Mouse (Mus musculus) spleen, postnatal 14 days (tissue): ENCODE results near the gene Cab39l.
"Not testable (repeated sequence)": the region's sequence is repeated elsewhere in the genome, so short reads cannot be mapped to it uniquely, and the experiment has no call there.

Source experiments
- DNase-seq, 2 experiments: peaks; one replicate each; pipeline ENCODE4 v3.0.0; 2021 to 2022; ENCODE audit warnings: low spot score in 2 of 2

The Cab39l gene

DNA sequence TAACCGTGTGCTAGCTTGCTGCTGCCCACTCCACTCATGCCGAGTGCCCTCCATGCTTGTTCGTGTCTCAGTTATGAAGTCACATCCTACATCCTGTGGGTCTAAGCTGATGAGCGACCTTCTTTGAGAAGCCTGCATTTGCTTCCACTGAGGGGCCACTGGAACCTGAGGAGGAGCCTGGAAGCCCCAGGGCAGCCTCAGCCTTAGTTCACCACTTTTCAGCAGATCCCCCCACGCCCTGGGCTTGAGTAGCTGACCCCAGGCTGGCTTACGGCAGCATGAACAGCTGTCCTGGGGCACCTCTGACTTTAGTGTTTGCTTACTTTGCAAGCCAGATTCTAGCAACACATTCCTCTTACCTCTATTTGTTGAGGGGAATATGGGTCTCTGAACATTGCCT is 126.0 kb downstream of the Cab39l start:
- DNase-seq = no peak

DNA sequence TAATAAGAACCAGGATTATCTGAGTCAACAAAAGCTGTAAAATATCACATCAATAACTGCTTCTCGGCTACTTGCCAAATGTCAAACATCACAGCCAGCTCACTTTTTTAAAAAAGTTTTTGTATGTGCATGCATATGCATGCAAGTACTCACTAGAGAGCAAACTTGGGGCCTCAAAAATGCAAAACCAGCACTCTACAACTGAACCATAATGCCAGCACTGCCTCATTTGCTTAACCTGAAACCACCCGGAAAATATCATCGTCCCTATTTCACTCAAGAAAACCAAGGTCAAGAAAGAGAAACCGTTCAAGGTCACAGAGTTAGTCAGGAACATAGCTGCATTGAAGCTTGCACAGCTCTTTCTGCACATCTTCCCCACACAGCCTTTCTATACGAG is 135.6 kb downstream of the Cab39l start:
- no peak for DNase-seq

DNA sequence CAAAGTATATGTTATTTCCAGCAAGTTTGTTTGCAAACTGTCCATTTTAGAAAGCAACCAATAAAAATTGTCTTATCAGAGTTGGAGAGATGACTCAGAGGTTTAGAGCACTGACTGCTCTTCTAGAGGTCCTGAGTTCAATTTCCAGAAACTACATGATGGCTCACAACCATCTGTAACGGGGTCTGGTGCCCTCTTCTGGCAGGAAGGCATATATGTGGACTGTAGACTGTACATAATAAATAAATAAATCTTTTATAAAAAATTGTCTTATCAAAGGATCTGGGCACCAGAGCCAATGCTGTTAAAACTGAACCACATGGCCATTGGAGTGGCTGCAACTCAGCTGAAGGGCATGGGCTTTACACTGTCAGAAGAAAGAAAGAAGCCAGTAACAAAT is 149.8 kb downstream of the Cab39l start:
- peak in 1 of 2 experiments; percentile 23 for DNase-seq

DNA sequence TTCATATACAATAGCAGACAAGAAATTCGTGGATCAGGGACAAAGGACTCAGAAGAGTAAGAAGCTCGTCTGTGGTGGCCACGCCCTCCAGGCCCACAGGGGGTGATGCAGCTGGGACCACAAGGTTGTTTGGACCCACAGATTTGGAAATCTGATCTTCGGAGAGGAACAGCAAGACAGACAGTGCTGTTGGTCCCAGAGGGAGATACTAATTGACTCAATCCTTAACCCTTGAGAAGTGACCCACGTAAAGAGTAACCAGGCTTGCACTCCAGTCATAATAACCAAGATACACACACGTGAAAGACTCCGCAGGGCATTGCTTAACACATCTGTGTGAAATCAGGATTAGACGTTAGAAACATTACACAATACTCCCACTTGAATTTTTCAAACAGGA is 151.1 kb downstream of the Cab39l start:
- DNase-seq = no peak

DNA sequence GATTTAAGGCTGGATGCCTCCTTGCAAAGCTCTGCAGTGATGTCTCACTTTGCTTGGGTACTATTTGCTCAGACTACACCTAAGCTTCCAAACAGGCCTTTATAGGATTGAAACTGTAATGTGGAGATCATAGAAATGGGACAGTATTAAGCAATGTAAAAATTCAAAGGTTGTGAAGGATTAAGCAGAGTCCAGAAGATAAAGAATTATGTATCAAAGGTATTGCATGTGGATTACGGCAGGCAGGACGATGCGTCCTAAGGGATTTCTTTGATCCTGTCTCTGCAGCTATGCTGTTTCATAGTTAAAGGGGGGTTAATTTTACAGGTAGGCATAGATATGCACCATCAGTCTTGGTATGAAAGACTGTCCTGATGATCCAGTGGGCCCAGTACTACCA is 151.8 kb downstream of the Cab39l start:
- no peak for DNase-seq

DNA sequence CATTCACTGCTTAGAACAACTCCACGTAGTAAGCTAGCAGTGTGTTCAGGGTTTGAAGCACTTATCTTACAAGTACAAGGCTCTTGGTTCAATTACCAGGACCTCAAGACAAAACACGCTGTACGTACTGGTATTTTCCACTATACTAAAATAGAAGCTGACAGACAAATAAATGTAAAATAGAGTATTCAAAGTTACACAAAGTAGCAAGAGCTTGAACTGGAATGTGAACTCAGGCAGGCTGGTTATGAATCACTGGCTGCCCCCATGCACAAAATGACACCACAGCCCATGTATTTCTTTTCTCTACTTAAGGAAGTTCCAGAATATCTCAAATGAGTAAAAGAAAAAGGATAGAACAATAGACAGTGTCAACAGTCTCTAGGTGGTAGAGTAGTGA is 154.2 kb downstream of the Cab39l start:
- no peak for DNase-seq

DNA sequence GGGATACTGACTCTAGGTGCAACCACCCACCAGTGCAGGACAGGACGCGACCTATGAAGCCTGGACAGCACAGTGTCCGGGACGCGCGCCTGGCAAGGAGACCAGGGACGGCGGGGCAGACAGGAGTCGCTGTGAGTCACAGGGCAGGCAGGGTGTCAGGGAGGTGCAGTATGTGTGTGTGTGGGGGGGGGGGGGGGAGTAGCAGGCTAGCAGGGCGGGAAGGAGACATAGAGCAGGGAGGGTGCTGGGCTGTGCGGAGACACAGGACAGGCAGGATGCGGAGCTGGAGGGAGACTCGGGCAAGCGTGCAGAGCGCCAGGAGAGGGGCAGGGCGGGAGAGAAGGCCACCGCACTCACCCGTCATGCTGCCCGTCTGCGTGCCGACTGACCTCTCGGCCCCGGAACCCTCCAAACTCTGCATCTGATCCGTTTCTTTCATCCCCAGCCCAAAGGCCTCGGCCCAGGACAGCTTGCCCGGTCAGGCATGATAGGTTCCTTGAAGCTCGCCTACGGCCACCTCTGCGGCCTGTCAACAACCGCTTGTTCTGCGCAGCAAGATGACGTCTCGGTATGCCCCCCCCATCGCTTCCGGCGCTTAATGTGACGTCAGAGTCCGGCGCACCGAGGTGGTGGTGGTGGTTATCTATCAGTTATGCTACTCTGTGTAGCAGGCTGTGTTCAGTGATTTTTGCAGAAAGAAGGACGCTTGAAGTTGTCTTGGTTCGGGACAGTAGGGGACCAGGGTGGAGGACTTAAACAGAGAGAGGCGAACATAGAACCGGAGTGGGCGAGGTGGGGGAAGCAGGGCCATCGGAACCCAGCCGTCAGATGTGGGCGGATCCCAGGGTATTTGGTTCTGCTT is 156.9 kb downstream of the Cab39l start, which contains the start of gene Cdadc1:
Gene Cdadc1 (minus strand): TSS at position 562 of the 862 bp plus-strand sequence.
- peak; percentile 92 to 97 for DNase-seq

DNA sequence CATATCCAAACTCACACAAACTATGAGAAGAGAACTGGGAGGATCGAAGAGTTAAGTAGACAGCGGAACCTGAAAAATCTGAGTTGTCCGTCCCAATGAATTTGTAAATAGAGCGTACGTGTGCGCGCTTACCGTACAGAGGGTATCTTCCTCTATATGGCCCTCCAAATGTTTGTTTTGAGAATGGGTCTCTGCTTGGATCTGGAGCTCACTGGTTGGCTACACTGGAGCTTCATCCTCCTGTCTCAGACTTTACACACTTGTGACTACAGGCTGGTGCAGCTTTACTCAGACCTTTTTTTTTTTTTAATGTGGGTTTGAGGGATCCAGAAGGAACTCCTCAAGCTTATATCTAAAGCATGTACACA is 157.5 kb downstream of the Cab39l start:
- no peak for DNase-seq

DNA sequence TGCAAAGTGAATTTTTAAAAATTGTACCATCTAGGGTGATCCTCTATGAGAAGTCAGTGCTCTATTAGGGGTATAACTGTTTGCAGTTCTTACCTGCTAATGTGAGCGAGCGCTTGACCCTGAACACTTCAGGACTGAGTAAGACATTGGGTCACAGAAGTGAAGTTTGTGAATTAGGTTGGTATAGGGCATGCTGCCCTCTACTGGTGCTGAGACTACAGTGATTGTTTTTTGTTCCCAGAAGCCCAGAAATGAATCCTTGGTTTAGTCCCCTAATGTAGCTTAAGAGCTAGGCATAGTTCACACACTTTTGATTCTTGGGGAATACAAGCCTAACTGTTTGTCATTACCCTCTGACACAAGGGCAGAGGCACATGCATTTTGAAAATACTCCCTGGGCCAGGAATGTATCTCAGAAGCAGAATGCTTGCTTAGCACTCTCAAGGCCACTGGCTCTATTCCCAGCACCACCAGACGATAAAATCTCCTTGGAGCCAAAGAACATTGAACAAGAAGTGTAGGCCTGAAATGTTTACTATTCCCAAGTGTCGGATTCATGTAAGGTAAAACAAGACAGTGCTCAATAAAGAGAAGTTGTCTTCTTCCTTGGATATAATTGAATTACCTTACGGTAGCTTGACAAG is 163.4 kb downstream of the Cab39l start:
- no peak for DNase-seq

DNA sequence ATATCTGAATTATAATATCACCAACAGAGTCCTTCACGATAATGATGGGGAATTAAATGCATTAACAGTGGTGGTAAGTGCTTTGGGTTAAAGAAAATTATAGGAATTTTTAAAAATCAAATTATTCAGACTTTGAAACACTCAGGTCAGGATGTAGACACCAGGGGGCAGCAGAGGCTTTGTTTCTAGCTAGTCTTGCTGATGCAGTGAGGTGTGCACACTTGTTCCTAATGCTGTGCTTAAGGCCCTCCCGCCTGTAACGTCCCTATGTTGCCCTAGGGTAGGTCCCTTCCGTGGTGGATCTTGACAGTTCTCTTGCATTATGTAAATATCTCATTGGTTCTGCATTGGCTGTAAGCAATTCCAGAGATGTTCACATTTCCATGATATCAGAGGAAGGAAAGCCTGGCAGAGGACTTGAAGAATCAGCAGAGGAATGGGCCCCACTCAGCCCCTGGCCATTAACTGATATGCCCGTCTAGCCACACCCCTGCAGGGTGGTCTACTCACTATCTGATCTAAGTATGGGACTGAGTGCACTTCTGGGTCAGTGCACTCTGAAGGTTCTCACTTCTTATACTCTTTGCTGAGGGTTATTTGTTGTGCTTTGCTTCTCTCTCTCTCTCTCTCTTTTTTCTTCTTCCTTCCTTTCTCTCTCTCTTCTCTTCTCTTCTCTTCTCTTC is 165.0 kb downstream of the Cab39l start:
- peak; percentile 24 to 63 for DNase-seq

DNA sequence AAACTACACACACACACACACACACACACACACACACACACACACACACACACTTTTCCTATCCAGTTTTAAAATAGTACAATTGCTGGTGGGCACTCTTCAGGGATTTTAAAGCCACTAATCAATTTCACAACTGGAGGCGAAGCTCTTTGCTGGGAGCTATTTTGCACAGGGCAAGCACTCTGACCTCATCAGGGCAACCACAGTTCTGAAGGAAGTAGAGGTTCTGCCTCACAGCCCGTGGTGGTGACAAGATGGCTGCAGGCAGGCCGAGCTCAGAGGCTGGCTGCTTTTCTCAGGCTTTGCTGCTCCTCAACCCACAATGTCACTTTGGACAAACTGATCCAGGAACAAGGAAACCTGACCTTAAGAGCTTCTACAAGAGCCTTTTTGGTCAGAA is 166.2 kb downstream of the Cab39l start:
- DNase-seq = no peak

DNA sequence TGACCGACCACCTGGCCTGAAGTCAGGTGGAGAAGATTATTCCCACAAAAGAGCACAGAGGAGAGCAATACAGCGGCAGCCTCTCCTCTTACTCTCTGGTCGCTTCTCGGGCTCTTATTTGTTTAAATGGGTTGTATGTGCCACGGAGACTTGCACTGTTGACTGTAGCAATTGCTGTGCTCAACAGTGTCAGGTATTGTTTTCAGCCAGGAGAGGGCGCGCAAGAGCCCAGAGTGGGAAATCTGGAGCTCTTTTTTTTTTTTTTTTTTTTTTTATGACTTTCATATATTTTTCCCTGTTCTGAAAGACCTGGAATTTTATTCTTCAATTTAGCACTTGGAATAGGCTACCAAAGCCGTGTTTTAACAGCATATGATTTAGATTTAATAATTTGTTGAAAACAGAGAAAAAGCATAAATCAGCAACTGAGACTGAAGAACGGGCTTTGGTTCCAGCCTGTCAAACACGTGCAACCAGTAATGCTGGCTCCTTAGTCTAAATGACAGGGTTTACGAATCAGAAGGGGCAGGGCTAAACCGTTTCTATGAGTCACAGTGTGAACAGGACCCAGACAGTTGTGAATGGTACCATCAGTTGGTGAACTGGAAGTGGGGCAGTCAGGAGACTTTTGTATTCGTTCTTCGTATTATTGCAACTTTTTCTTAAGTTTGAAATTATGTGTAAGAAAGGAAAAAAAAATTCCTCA is 172.3 kb downstream of the Cab39l start:
- peak in 1 of 2 experiments; percentile 37 for DNase-seq

DNA sequence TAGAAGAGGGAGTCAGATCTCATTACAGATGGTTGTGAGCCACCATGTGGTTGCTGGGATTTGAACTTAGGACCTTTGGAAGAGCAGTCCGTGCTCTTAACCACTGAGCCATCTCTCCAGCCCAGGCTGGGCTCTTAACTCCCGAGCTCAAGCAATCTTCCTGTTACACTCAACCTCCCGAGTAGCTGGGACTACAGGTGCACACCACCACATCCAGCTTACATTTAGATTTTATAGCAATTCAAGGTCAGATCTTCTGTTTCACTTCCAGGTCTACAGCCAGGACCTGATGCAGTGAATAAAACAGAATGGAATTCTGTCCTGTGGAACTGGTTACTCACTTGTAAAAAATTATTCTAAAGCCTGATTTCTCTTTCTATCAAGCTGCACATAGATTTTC is 173.4 kb downstream of the Cab39l start:
- DNase-seq = not testable (repeated sequence)

DNA sequence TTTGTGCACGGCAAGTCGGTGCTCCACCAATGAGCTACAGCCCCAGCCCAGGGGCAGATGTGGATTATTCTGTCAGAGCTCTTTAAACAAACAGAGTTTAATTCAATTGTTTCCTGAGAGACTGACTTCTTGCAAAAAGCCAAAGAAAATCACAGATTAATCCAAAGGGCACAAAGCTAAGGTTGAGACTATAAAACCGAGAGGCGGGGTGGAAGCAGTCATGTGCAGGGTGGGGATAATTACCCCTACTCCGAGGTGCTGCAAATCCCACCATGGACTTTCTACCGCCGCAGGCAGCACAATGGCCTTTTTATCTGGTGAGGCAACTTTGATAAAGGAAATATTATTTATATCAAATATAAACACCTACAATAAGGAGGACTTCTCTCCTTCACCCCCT is 176.0 kb downstream of the Cab39l start:
- no peak for DNase-seq

DNA sequence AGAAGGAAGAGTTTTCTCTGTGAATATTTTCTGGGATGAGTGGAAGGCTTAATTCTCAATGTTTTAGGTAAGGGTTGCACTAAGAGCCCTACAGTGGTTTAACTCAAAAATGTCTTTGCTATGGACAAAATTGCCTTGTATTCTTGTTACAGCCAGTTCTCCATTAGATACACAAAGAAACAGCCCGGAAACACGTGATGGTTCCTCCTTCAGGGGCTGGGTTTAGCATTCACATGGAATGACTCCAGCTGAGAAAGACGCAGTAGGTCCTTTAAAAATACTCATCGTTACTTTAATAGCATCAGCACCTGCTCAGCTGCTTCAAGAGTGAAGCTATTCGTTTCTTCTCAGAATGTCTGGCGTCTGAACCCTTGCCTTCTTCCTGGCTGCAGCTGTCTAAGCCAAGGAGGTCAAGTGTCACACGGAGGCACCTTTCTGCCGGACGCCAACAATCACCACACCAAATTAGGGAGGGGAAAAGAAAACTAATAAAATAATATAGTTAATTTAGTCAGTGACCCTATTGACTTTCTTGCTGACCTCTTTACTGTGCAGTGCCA is 183.6 kb downstream of the Cab39l start:
- no peak for DNase-seq

DNA sequence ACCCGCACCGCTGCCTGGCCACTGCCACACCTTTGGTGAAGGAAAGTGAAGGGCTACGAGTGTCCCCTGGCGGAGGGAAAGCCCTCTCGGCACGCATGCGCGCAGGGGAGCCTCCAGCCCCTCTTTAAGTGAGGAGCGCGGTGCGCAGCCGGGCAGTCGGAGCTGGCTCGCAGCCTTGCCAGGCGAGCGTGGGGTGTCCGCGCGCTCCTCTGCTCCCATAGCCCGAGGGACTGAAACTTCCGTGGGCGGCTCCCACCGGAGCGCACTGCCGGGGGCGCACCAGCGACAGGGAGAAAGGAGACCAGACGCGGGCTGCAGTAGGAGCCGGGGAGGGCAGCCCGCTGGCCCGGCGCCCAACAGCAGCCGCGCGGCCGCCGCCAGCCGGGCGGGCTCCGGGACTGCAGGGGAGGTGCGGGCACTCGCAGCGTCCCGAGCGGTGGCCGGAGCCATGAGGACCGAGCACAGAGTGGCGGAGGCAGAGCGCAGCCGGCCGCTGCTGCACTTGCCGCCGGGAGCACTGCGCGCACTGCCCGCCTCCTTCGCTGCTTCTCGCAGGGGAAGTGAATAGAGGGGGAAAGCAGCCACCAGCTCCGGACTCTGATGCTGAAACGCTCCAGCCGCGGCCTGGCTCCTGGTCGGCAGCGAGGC is 184.5 kb downstream of the Cab39l start, which contains the start of gene Shisa2:
Gene Shisa2 (plus strand): TSS at position 151 of the 648 bp plus-strand sequence.
- DNase-seq = no peak

DNA sequence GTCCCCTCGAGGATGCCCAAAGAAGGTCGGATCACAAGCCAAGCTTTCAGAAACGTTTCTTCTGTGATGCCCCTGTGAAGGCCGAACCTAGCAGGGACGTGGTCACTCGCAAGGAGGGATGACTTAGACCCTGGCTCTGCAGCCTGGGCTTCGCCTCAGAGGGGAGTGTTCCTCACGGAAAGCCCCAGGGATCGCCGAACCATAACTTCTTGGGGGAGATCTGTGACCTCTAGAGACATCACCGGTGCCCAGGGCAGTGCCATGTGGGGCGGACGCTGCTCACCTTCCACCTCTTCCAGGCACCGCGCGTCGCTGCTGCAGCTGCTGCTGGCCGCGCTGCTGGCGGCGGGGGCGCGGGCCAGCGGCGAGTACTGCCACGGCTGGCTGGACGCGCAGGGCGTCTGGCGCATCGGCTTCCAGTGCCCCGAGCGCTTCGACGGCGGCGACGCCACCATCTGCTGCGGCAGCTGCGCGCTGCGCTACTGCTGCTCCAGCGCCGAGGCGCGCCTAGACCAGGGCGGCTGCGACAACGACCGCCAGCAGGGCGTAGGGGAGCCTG is 185.1 kb downstream of the Cab39l start:
- DNase-seq = no peak

DNA sequence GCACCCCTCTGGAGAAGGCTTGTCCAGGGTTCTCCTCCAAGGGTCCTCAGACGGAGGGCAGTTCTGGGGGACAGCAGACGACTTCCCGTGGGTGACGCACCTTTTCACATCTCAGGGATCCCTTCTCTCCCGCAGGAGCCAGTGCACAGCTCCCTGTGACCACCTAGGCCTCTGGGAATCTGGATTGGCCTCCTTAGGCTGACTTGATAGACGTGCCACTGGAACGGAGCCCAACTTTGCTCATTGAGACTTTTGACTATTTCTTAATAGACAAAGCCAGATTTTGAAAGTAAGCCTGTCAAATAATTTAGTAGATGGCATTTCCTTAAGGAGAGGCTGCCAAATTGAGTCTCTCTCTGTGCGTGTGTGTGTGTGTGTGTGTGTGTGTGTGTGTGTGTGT is 185.9 kb downstream of the Cab39l start:
- no peak for DNase-seq

DNA sequence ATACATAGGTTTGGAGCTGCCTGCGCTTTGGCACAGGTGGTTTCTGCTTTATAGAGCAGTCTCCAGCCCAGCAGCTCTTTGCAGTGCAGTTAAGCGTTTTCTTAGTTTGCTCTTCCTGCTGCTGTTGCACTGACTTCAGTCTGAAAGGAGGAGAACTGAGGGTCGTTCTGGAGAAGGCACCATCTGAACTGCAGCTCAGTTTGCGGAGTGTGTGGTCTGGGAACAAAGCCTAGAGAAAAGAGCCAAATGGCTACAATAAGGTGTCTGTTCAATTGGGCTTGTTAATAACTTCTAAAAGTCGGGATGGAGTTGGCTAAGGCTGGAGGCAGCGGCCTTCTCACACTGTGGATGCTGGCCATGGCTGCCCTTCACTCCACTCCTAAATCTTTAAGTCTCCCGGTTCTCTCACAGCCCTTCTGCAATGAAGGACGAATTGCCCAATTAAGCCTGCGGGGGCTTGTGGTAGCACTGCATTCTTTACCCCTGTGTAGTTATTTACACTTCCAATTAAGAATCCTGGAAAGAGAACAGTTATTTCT is 186.4 kb downstream of the Cab39l start:
- no peak for DNase-seq

DNA sequence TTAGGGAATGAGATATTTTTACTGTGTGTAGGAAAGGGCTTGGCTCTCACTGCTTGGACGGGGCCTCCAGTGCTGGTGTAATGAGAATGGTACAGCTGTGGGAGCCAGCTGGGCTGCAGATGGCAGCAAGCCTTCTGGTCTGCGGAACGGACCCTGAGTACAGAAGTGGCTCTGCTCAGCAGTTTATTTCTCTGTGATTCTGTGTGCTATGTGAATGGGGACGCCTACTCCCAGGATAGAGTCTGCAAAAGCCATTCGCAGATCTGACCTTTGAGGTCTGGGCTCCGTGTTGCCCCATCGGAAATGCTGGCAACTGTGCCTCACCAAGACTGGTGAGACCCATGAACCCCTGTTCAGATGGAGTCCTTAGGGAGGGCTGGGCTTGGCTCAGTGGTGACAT is 187.1 kb downstream of the Cab39l start:
- no peak for DNase-seq

DNA sequence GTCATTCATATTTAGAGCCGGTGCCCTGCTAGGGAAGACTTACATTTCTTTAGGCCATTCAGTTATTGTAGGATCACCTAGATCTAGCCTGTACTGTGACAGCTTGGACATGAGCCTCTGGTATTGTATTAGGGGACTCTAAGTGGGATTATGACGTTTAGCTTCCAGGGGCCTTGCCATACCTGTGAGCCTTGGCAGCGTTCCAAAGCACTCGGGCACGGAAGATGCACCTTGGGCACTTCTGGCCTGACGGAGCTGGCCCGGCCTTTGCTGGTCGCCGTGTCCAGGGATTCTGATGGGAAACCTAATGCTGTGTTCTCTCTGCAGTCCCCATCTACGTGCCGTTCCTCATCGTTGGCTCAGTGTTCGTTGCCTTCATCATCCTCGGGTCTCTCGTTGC is 188.5 kb downstream of the Cab39l start:
- no peak for DNase-seq
